Mouse (Mus musculus) forebrain, embryonic 12.5 days (tissue): ENCODE measurements at regions not wholly inside any gene's neighbourhood (a gene's known extent, or its start where the extent isn't known, plus 50 kb on each side); places are given as distances from the start of the nearest gene placed in this dataset.

ENCODE experiments used
- ATAC-seq: fragments of 200-750 bp; cut with Nextera tagmentation; 2 replicates; pipeline ENCODE4 v1.8.0; 2017; ENCODE audit warnings: moderate TSS enrichment; ENCODE audit not compliant: low FRiP score
- H3K27ac ChIP-seq: fragments of 300-500 bp; sonication (generic); 2 replicates; pipeline ENCODE4 v1.5.1; 2016; ENCODE audit warnings: mild to moderate bottlenecking
- H3K27me3 ChIP-seq: fragments of 300-500 bp; sonication (generic); 2 replicates; pipeline ENCODE4 v1.6.1; 2016; ENCODE audit warnings: mild to moderate bottlenecking
- H3K36me3 ChIP-seq: fragments of 300-500 bp; sonication (generic); replicated peaks from 2 replicates; pipeline ENCODE4 v1.6.1; 2016; ENCODE audit warnings: mild to moderate bottlenecking
- H3K4me1 ChIP-seq: fragments of 300-500 bp; sonication (generic); 2 replicates; pipeline ENCODE4 v1.6.1; 2016
- H3K4me2 ChIP-seq: fragments of 300-500 bp; sonication (generic); 2 replicates; pipeline ENCODE4 v1.6.1; 2016; ENCODE audit warnings: mild to moderate bottlenecking, moderate library complexity
- H3K4me3 ChIP-seq: fragments of 300-500 bp; sonication (generic); replicated peaks from 2 replicates; pipeline ENCODE4 v1.5.1; 2016; ENCODE audit warnings: mild to moderate bottlenecking
- H3K9ac ChIP-seq: fragments of 300-500 bp; sonication (generic); 2 replicates; pipeline ENCODE4 v1.6.1; 2016; ENCODE audit warnings: mild to moderate bottlenecking
- H3K9me3 ChIP-seq: fragments of 300-500 bp; sonication (generic); 2 replicates; pipeline ENCODE4 v1.6.1; 2016
- WGBS: fragments of 180-500 bp; shearing (Covaris S2); methylation state at CpG from one replicate; pipeline ENCODE4 v1.1.7; 2016; 5-methylcytosine and 5-hydroxymethylcytosine counted together

GRCm38 (mm10) chr15:59263433-59264328 lies 374.6 kb downstream of the Gm49356 start:
- Histone ChIP-seq H3K4me3 (no peak overlapping the region), H3K27ac (no peak overlapping the region), H3K36me3 (no peaks in the 10 kb centered on the region), H3K4me2 (no peak overlapping the region), H3K9ac (no peak overlapping the region), H3K9me3 (no peaks in the 10 kb centered on the region), H3K27me3 (no peaks in the 10 kb centered on the region), H3K4me1 (no peaks in the 10 kb centered on the region)
- no peak for ATAC-seq
- WGBS: 75% methylated on average over 13 of the region's 13 CpGs
